Mouse (Mus musculus): ENCODE measurements around the gene Kat2b. TPM values are rescaled to one million over a fixed set of nuclear protein-coding genes. Genes with fewer than 3 reads are reported as not detected.

The Kat2b gene
- 25.1 and 32.1 TPM in 2 replicates for total RNA-seq (2012; rRNA removed)

DNA sequence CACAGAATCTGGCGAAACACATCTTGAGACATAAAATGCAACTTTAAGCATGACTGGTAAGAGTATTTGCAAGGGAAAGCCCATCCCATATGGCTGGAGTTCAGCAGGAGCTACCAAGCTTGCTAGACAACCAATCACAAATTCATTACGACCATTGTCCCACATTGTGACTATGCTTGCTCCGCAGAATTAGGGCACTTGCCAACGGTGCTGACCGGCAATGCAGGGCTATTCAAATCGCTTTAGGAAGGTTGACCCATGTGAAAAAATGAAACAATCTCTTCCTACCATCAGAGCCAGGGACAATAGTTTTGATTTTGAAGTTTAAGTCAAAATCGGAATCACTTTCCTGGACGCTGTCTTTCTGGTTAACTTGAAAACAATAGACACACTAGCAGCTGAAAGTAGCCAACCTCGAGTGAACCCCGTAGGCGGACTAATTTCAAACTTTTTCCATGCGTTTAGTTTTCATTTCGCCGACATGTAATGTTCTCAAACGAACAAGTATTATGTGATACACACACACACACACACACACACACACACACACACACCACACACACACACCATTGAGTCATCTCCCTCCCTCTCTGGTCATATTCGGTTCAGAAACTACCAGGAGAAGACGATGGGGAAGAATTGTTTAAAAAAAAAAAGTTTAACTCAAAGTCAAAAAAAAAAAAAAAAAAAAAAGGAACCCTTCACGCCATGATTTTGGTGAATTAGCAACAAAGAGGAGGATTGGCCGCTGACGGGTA is at the start of gene Kat2b:
TSS of gene Kat2b (plus strand) at position 701 of the 758 bp plus-strand sequence.
- peak within 1 kb of the TSS; percentile 81 to 99 for H3K4me3 ChIP-seq (ENCODE audit: insufficient read depth in 1 of 2, low read depth in 1 of 2, low read length in 2 of 2, poor library complexity in 1 of 2, severe bottlenecking in 1 of 2)
- H3K9me3 ChIP-seq (ENCODE audit: control insufficient read depth, insufficient read depth, low read depth, low read length) = no peaks in the 10 kb centered on the region
- in situ Hi-C loops (cut with MboI; ENCODE audit: low sequenced_read_pairs in 2 of 2, unreplicated experiment in 2 of 2) = no loop called here
- no peak for TF ChIP-seq ZC3H11A (IDR thresholded peaks at IDR 0.05; ENCODE audit: borderline replicate concordance, low read depth, low read length)
- TF ChIP-seq HCFC1 (IDR thresholded peaks at IDR 0.05; ENCODE audit: borderline replicate concordance, insufficient read depth, low read length) = no peak
- TF ChIP-seq ZNF384 (IDR thresholded peaks at IDR 0.05; ENCODE audit: low read depth, low read length) = peak; percentile 96
- TF ChIP-seq CHD2 (IDR thresholded peaks at IDR 0.05; ENCODE audit: low read depth, low read length) = no peak
- peak within 1 kb of the TSS; percentile 99 for H3K27ac ChIP-seq (ENCODE audit: insufficient read depth, low read depth, low read length, poor library complexity, severe bottlenecking)
- no peak for DNase-seq (ENCODE audit: low read depth, low spot score)
- peaks cover 4 to 21% of the 10 kb centered on the region in 2 experiments for H3K4me1 ChIP-seq (ENCODE audit: control insufficient read depth in 2 of 2, insufficient read depth in 2 of 2, low read length in 2 of 2, poor library complexity in 1 of 2)
- no peaks in the 10 kb centered on the region for H3K36me3 ChIP-seq (ENCODE audit: control insufficient read depth, insufficient read depth, low read length, poor library complexity, severe bottlenecking)
- peak within 1 kb of the TSS; percentile 99 for H3K9ac ChIP-seq (ENCODE audit: insufficient read depth, low read depth, low read length, poor library complexity, severe bottlenecking)

DNA sequence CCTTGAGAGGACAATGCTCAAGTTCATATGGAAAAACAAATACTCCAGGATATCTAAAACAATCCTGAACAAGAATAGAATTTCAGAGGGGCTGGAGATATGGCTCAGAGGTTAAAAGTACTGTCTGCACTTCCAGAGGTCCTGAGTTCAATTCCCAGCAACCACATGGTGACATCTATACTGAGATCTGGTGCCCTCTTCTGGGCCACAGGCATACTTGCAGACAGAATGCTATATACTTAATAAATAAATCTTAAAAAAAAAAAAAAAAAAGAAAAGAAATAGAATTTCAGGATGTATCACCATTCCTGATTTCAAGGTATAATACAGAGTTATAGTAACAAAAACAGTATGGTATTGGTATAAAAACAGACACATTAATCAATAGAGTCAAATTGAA is 47.3 kb upstream of the Kat2b start:
- in situ Hi-C loops (cut with MboI; ENCODE audit: low sequenced_read_pairs in 2 of 2, unreplicated experiment in 2 of 2) = no loop called here
- Histone ChIP-seq H3K27ac (ENCODE audit: insufficient read depth, low read depth, low read length, poor library complexity, severe bottlenecking) (no peak overlapping the region), H3K36me3 (ENCODE audit: control insufficient read depth, insufficient read depth, low read length, poor library complexity, severe bottlenecking) (no peaks in the 10 kb centered on the region), H3K4me1 (ENCODE audit: control insufficient read depth in 2 of 2, insufficient read depth in 2 of 2, low read length in 2 of 2, poor library complexity in 1 of 2) (no peaks in the 10 kb centered on the region), H3K9me3 (ENCODE audit: control insufficient read depth, insufficient read depth, low read depth, low read length) (no peaks in the 10 kb centered on the region), H3K4me3 (ENCODE audit: insufficient read depth in 1 of 2, low read depth in 1 of 2, low read length in 2 of 2, poor library complexity in 1 of 2, severe bottlenecking in 1 of 2) (no peak overlapping the region), H3K9ac (ENCODE audit: insufficient read depth, low read depth, low read length, poor library complexity, severe bottlenecking) (no peak overlapping the region)
- no peak for TF ChIP-seq ZC3H11A (IDR thresholded peaks at IDR 0.05; ENCODE audit: borderline replicate concordance, low read depth, low read length)
- TF ChIP-seq HCFC1 (IDR thresholded peaks at IDR 0.05; ENCODE audit: borderline replicate concordance, insufficient read depth, low read length) = no peak
- no peak for TF ChIP-seq CHD2 (IDR thresholded peaks at IDR 0.05; ENCODE audit: low read depth, low read length)
- TF ChIP-seq ZNF384 (IDR thresholded peaks at IDR 0.05; ENCODE audit: low read depth, low read length) = peak; percentile 77; the same call in 1 of the 2 replicates
- DNase-seq (ENCODE audit: low read depth, low spot score) = no peak

DNA sequence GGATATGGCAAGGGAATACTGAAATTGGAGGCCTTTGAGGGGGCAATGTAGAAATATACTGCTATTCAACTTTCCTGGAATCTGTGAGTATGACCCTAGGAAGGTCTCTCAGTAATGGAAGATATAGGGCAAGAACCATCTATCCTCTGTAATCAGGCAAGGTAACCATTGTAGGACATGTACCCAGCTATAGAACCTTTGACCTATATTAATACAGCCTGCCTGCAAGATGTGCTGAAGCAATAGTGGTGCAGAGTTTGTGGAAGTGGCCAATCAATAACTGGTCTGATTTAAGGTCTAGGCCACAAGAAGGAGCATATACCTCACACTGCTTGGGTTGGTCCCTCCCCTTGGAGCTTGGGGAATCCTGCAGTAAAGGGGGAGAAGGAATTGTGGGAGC is 46.2 kb upstream of the Kat2b start:
- no peak overlapping the region for H3K9ac ChIP-seq (ENCODE audit: insufficient read depth, low read depth, low read length, poor library complexity, severe bottlenecking)
- no peaks in the 10 kb centered on the region for H3K4me1 ChIP-seq (ENCODE audit: control insufficient read depth in 2 of 2, insufficient read depth in 2 of 2, low read length in 2 of 2, poor library complexity in 1 of 2)
- no peak overlapping the region for H3K27ac ChIP-seq (ENCODE audit: insufficient read depth, low read depth, low read length, poor library complexity, severe bottlenecking)
- no peaks in the 10 kb centered on the region for H3K9me3 ChIP-seq (ENCODE audit: control insufficient read depth, insufficient read depth, low read depth, low read length)
- no peak for DNase-seq (ENCODE audit: low read depth, low spot score)
- no peaks in the 10 kb centered on the region for H3K36me3 ChIP-seq (ENCODE audit: control insufficient read depth, insufficient read depth, low read length, poor library complexity, severe bottlenecking)
- TF ChIP-seq MAFK (IDR thresholded peaks at IDR 0.05; ENCODE audit: insufficient read depth, low read depth, low read length) (no peak), ZNF384 (IDR thresholded peaks at IDR 0.05; ENCODE audit: low read depth, low read length) (no peak), HCFC1 (IDR thresholded peaks at IDR 0.05; ENCODE audit: borderline replicate concordance, insufficient read depth, low read length) (no peak), ZC3H11A (IDR thresholded peaks at IDR 0.05; ENCODE audit: borderline replicate concordance, low read depth, low read length) (no peak), CHD2 (IDR thresholded peaks at IDR 0.05; ENCODE audit: low read depth, low read length) (no peak)
- no peak overlapping the region for H3K4me3 ChIP-seq (ENCODE audit: insufficient read depth in 1 of 2, low read depth in 1 of 2, low read length in 2 of 2, poor library complexity in 1 of 2, severe bottlenecking in 1 of 2)
- in situ Hi-C loops (cut with MboI; ENCODE audit: low sequenced_read_pairs in 2 of 2, unreplicated experiment in 2 of 2) = no loop called here

DNA sequence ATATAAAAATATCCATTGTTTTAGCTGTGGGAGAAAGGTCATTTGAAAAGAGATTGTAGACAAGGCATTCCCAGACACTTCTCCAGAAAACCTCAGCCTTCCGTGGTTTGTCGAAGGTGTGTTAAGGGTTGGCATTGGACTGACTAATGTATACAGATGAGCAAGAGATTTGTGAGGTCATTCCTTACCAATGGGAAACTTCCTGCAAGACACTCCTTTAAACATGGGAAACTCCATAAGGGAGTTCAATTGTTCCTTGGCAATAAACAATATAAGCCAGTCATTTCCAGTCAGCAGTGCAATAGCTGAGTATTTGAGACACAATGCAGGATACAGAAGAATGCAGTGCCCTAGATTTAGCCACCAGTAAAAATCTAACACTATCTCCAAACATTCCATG is 38.6 kb upstream of the Kat2b start:
- in situ Hi-C loops (cut with MboI; ENCODE audit: low sequenced_read_pairs in 2 of 2, unreplicated experiment in 2 of 2) = loop anchor here in 1 of 2 experiments (25.0 kb wide), 1 partner anchor 309 kb away; the partner anchor contains the start of gene Sult1c2
- no peak for TF ChIP-seq ZC3H11A (IDR thresholded peaks at IDR 0.05; ENCODE audit: borderline replicate concordance, low read depth, low read length)
- TF ChIP-seq ZNF384 (IDR thresholded peaks at IDR 0.05; ENCODE audit: low read depth, low read length) = no peak
- no peak for TF ChIP-seq CHD2 (IDR thresholded peaks at IDR 0.05; ENCODE audit: low read depth, low read length)
- TF ChIP-seq HCFC1 (IDR thresholded peaks at IDR 0.05; ENCODE audit: borderline replicate concordance, insufficient read depth, low read length) = no peak
- no peak for TF ChIP-seq MAFK (IDR thresholded peaks at IDR 0.05; ENCODE audit: insufficient read depth, low read depth, low read length)
- Histone ChIP-seq H3K9me3 (ENCODE audit: control insufficient read depth, insufficient read depth, low read depth, low read length) (no peaks in the 10 kb centered on the region), H3K27ac (ENCODE audit: insufficient read depth, low read depth, low read length, poor library complexity, severe bottlenecking) (no peak overlapping the region), H3K9ac (ENCODE audit: insufficient read depth, low read depth, low read length, poor library complexity, severe bottlenecking) (no peak overlapping the region), H3K4me1 (ENCODE audit: control insufficient read depth in 2 of 2, insufficient read depth in 2 of 2, low read length in 2 of 2, poor library complexity in 1 of 2) (no peaks in the 10 kb centered on the region), H3K4me3 (ENCODE audit: insufficient read depth in 1 of 2, low read depth in 1 of 2, low read length in 2 of 2, poor library complexity in 1 of 2, severe bottlenecking in 1 of 2) (no peak overlapping the region), H3K36me3 (ENCODE audit: control insufficient read depth, insufficient read depth, low read length, poor library complexity, severe bottlenecking) (no peaks in the 10 kb centered on the region)
- no peak for DNase-seq (ENCODE audit: low read depth, low spot score)
